Mouse (Mus musculus) heart, adult 2 months (tissue): ENCODE measurements around the gene Vwa3b. TPM values are rescaled to one million over a fixed set of nuclear protein-coding genes. Genes with fewer than 3 reads are reported as not detected.
"Not testable (repeated sequence)": the region's sequence is repeated elsewhere in the genome, so short reads cannot be mapped to it uniquely, and the experiment has no call there.

Source experiments
- DNase-seq, 2 experiments: peaks; one replicate each; pipeline ENCODE4 v3.0.0; 2021
- H3K27ac ChIP-seq: fragments of 200-600 bp; 2 replicates; pipeline ENCODE4 v1.8.1; 2022
- H3K27me3 ChIP-seq: fragments of 200-500 bp; 2 replicates; pipeline ENCODE4 v1.6.1; 2012; ENCODE audit warnings: mild to moderate bottlenecking, low read length, inconsistent platforms, mixed read lengths; ENCODE audit not compliant: control insufficient read depth, insufficient read depth
- H3K36me3 ChIP-seq: fragments of 200-500 bp; 2 replicates; pipeline ENCODE4 v1.6.1; 2012; ENCODE audit warnings: low read length, inconsistent platforms; ENCODE audit not compliant: control insufficient read depth, insufficient read depth
- H3K4me1 ChIP-seq: fragments of 200-500 bp; 2 replicates; pipeline ENCODE4 v1.6.1; 2011; ENCODE audit warnings: low read length; ENCODE audit not compliant: control insufficient read depth, insufficient read depth
- H3K4me3 ChIP-seq: fragments of 200-600 bp; 2 replicates; pipeline ENCODE4 v1.8.1; 2022
- H3K79me2 ChIP-seq: fragments of 200-500 bp; replicated peaks from 2 replicates; pipeline ENCODE4 v1.6.1; 2012; ENCODE audit warnings: mild to moderate bottlenecking, inconsistent platforms, low read length, moderate library complexity, mixed read lengths; ENCODE audit not compliant: control insufficient read depth, insufficient read depth
- H3K9ac ChIP-seq: fragments of 200-500 bp; 2 replicates; pipeline ENCODE4 v1.6.1; 2012; ENCODE audit warnings: low read depth, mild to moderate bottlenecking, control low read depth, inconsistent platforms, low read length, mixed read lengths
- CTCF ChIP-seq: fragments of 200-600 bp; IDR thresholded peaks from 2 replicates; pipeline ENCODE4 v1.8.1; 2022; ENCODE audit warnings: antibody characterized with exemption, mild to moderate bottlenecking, moderate library complexity
- EP300 ChIP-seq: fragments of 200-500 bp; IDR thresholded peaks from 2 replicates; pipeline ENCODE4 v1.6.1; 2011; ENCODE audit warnings: low read depth, low read length, control low read depth; ENCODE audit not compliant: insufficient read depth
- POLR2A ChIP-seq: fragments of 200-500 bp; IDR thresholded peaks from 2 replicates; pipeline ENCODE4 v1.6.1; 2011; ENCODE audit warnings: mild to moderate bottlenecking, low read depth, low read length, control low read depth; ENCODE audit not compliant: insufficient read depth
- WGBS: fragments of 180-500 bp; shearing (Covaris S2); methylation state at CpG from one replicate; pipeline ENCODE4 v1.1.7; 2018; 5-methylcytosine and 5-hydroxymethylcytosine counted together
- intact Hi-C: fragments of 180-260 bp; cut with DNase I; formaldehyde crosslinking; loops from one replicate; pipeline ENCODE4 v1.15.1; 2025
- polyA plus RNA-seq: library from polyadenylated mRNA; depleted of rRNA; stranded (reverse); fragments of >200 nt; gene quantifications from 2 replicates; pipeline ENCODE4 v1.2.3, GENCODE M21; 2012
- total RNA-seq, 2 experiments: library from RNA; stranded (reverse); gene quantifications; 2 replicates each; pipeline ENCODE4 v1.2.3; 2021

Vwa3b gene
- total and polyA plus RNA-seq, 3 experiments, result 0.13 to 1.0 (median 0.43) TPM

DNA sequence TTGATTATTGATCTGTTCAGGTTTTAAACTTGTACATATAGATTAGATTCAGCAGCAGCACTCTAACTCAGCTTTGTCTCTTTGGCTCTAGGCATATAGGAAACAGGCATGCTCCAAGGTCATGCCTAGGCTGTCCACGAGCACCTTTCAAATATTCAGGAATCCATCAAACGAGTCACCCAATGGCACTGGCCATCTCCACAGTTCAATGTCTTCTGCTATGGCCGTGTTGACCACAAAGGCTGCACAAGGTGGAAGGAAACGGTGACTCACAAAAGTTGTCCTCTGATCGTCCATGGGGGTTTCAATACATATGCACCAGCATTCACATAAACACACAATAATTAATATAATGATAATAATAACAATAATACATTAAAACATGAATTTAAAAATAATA is 21.4 kb upstream of the Vwa3b start:
- Histone ChIP-seq H3K36me3 (no peaks in the 10 kb centered on the region), H3K27ac (no peak overlapping the region), H3K4me1 (no peaks in the 10 kb centered on the region), H3K27me3 (no peaks in the 10 kb centered on the region), H3K4me3 (no peak overlapping the region), H3K79me2 (no peaks in the 10 kb centered on the region), H3K9ac (no peak overlapping the region)
- DNase-seq, result no peak
- TF ChIP-seq EP300 (no peak), POLR2A (no peak), CTCF (no peak)
- WGBS, result 79% methylated on average over 5 of the region's 5 CpGs
- intact Hi-C loops, result no loop called here

DNA sequence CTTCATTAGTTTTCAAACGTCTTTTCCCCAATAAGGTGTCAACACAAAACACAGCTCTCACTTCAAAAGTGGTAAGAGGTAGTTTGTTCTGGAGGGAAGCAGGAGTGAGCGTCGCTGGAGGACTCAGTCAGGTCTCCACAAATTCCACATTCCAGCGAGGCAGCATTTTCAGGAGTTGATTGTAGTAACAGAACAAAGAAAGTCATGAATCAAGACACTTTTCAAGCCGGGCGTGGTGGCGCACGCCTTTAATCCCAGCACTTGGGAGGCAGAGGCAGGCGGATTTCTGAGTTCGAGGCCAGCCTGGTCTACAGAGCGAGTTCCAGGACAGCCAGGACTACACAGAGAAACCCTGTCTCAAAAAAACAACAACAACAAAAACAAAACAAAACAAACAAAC is 19.9 kb upstream of the Vwa3b start:
- H3K9ac ChIP-seq, H3K4me1 ChIP-seq, H3K36me3 ChIP-seq, H3K27ac ChIP-seq, intact Hi-C loops, DNase-seq, H3K79me2 ChIP-seq, H3K27me3 ChIP-seq, H3K4me3 ChIP-seq: not testable (repeated sequence)
- WGBS, result 90% methylated on average over 11 of the region's 11 CpGs

DNA sequence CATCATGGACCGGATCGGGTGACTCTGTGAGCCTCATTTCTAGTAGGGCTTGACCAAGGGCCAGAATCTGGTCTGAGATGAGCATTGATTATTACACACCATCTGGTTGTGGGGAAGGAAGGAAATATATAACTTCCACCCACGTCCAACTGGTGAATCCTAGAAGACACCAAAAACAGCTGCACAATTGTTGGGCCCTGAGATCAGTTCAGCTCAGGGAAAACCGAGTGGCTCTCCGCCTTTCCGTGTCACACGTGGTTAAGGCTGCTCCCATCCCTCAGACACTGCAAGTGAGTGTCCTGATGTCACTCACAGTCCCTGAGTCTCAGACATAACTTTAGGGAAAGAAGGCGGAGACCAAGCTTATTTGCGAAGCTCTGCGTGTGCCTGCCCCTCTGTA is 16.5 kb upstream of the Vwa3b start:
- H3K36me3 ChIP-seq, result no peaks in the 10 kb centered on the region
- TF ChIP-seq CTCF (no peak), EP300 (no peak), POLR2A (no peak)
- H3K79me2 ChIP-seq, result no peaks in the 10 kb centered on the region
- no peak overlapping the region for H3K4me3 ChIP-seq
- 54% methylated on average over 10 of the region's 10 CpGs for WGBS
- no peak overlapping the region for H3K27ac ChIP-seq
- intact Hi-C loops, result no loop called here
- no peak for DNase-seq
- no peaks in the 10 kb centered on the region for H3K4me1 ChIP-seq
- H3K9ac ChIP-seq, result no peak overlapping the region
- no peaks in the 10 kb centered on the region for H3K27me3 ChIP-seq

GRCm38 (mm10) chr1:37011626-37012209 is 14.7 kb upstream of the Vwa3b start:
- Histone ChIP-seq H3K36me3 (no peaks in the 10 kb centered on the region), H3K9ac (no peak overlapping the region), H3K79me2 (no peaks in the 10 kb centered on the region), H3K27me3 (no peaks in the 10 kb centered on the region), H3K4me1 (no peaks in the 10 kb centered on the region), H3K4me3 (no peak overlapping the region), H3K27ac (no peak overlapping the region)
- TF ChIP-seq CTCF, result no peak
- TF ChIP-seq EP300, result no peak
- TF ChIP-seq POLR2A, result no peak
- WGBS, result 75% methylated on average over 3 of the region's 3 CpGs
- intact Hi-C loops, result no loop called here
- no peak for DNase-seq

- Histone ChIP-seq H3K4me3 (no peak overlapping the region), H3K79me2 (no peaks in the 10 kb centered on the region), H3K4me1 (no peaks in the 10 kb centered on the region), H3K36me3 (no peaks in the 10 kb centered on the region), H3K9ac (no peak overlapping the region), H3K27ac (no peak overlapping the region), H3K27me3 (no peaks in the 10 kb centered on the region)
- no peak for DNase-seq
- peak; percentile 49 for TF ChIP-seq CTCF
- no peak for TF ChIP-seq EP300
- no peak for TF ChIP-seq POLR2A
- intact Hi-C loops, result no loop called here
- WGBS, result 48% methylated on average over 2 of the region's 2 CpGs
These were observed 13.4 kb upstream of the Vwa3b start for GRCm38 (mm10) chr1:37013006-37013405.

DNA sequence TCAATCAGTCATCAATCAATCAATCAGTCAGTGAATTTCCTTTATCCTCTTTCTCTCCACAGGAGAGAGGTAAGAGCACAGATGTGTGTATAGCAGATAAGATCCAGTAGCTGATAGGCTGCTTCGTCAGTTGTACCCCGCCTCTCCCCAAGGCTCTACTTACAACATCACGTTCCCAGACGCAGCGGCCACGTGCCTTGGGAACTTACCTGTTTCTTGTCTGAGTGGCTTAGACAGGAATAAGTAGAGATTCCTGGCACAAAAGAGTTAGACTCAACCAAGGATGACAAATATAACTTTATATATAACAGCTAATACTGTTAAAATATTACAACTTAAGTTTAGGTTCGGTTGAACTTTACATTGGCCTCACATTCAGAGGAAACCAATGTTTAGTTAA is 12.7 kb upstream of the Vwa3b start:
- Histone ChIP-seq H3K9ac (no peak overlapping the region), H3K79me2 (no peaks in the 10 kb centered on the region), H3K4me1 (no peaks in the 10 kb centered on the region), H3K27ac (no peak overlapping the region), H3K4me3 (no peak overlapping the region), H3K36me3 (no peaks in the 10 kb centered on the region), H3K27me3 (no peaks in the 10 kb centered on the region)
- 65% methylated on average over 7 of the region's 7 CpGs for WGBS
- intact Hi-C loops, result no loop called here
- peak; percentile 42 to 46 for DNase-seq
- no peak for TF ChIP-seq POLR2A
- TF ChIP-seq EP300, result no peak
- TF ChIP-seq CTCF, result no peak

GRCm38 (mm10) chr1:37019017-37019416 is 7.4 kb upstream of the Vwa3b start:
- H3K4me3 ChIP-seq, result no peak overlapping the region
- no peak overlapping the region for H3K9ac ChIP-seq
- WGBS, result 84% methylated on average over 6 of the region's 6 CpGs
- no peaks in the 10 kb centered on the region for H3K79me2 ChIP-seq
- no peaks in the 10 kb centered on the region for H3K36me3 ChIP-seq
- no peak for DNase-seq
- no peaks in the 10 kb centered on the region for H3K4me1 ChIP-seq
- no peak overlapping the region for H3K27ac ChIP-seq
- H3K27me3 ChIP-seq, result no peaks in the 10 kb centered on the region
- intact Hi-C loops, result no loop called here
- no peak for TF ChIP-seq EP300
